Mouse (Mus musculus): ENCODE data around the gene Rilpl1. TPM values are rescaled to one million over a fixed set of nuclear protein-coding genes. Genes with fewer than 3 reads are reported as not detected.

Gene Rilpl1
- polyA plus RNA-seq, 1 experiment from 2014 or later: 11.0 TPM

DNA sequence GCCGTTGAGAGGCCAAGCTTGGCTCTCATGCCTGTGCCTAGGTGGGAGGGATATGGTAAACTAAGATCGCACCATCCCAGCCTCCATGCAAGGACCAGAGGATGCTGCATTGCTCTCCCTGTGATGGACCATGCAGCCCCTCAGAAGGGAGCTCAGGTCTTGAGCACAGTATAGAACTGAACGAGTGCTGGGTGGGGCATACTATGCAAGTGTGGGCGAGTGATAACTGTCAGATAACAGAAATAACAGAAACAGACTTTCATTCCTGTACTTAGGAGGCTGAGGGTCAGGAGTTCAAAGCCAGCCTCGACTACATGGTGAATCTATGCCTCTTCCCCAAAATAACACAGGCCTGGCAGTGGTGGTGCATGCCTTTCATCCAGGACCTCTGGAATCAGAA, 3.8 kb upstream of the Rilpl1 start:
- no peaks in the 10 kb centered on the region for H3K9me3 ChIP-seq (replicated peaks; ENCODE audit: control insufficient read depth, low read length)
- no peak overlapping the region for H3K27ac ChIP-seq (ENCODE audit: low read length)
- WGBS: 61% methylated on average over 5 of the region's 5 CpGs
- H3K4me3 ChIP-seq (replicated peaks; ENCODE audit: low read length): no peak overlapping the region
- no peak overlapping the region for H3K9ac ChIP-seq (ENCODE audit: low read length)
- H3K4me2 ChIP-seq (ENCODE audit: low read depth, low read length): no peak overlapping the region
- H3K4me1 ChIP-seq (ENCODE audit: control insufficient read depth, insufficient read depth, low read length): peaks cover 21% of the 10 kb centered on the region
- no peaks in the 10 kb centered on the region for H3K27me3 ChIP-seq (ENCODE audit: control insufficient read depth, insufficient read depth, low read length)
- no peaks in the 10 kb centered on the region for H3K36me3 ChIP-seq (ENCODE audit: control insufficient read depth, insufficient read depth, low read length)
- ATAC-seq (ENCODE audit: insufficient read depth, low FRiP score): no peak

DNA sequence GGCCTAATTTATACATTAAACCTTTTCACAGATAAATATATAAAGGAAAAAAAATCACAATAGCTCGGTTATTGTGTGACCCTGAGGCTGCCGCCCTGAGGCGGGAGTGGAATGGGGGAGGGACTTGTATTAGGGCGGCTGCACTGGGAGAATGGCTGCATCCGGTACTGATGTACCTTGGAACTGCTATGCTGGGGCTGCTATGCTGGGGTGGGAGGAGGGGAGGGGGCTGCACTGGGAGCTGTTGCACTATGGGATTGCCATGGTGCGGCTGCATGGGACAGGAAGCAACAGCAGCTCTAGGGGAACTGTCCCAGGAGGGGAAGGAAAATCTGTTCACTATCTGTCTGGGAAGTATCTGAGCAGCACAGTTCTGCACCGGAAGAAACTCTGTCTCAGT, 1.3 kb upstream of the Rilpl1 start:
- Histone ChIP-seq H3K27me3 (ENCODE audit: control insufficient read depth, insufficient read depth, low read length) (no peaks in the 10 kb centered on the region), H3K4me1 (ENCODE audit: control insufficient read depth, insufficient read depth, low read length) (peaks cover 41% of the 10 kb centered on the region), H3K36me3 (ENCODE audit: control insufficient read depth, insufficient read depth, low read length) (no peaks in the 10 kb centered on the region), H3K9me3 (replicated peaks; ENCODE audit: control insufficient read depth, low read length) (no peaks in the 10 kb centered on the region), H3K9ac (ENCODE audit: low read length) (0 out of 2 replicates have a peak overlapping the region, but pooled peaks have one; percentile 22), H3K4me2 (ENCODE audit: low read depth, low read length) (no peak overlapping the region), H3K4me3 (replicated peaks; ENCODE audit: low read length) (no peak overlapping the region), H3K27ac (ENCODE audit: low read length) (peak overlapping the region; percentile 31; the same call in 1 of the 2 replicates)
- ATAC-seq (ENCODE audit: insufficient read depth, low FRiP score): 0 out of 2 replicates have a peak, but pooled peaks have one; percentile 12
- 39% methylated on average over 7 of the region's 7 CpGs for WGBS

GRCm38 (mm10) chr5:124531583-124531930, 366 bp upstream of the Rilpl1 start:
- Histone ChIP-seq H3K27ac (ENCODE audit: low read length) (peak overlapping the region; percentile 87), H3K9me3 (replicated peaks; ENCODE audit: control insufficient read depth, low read length) (no peaks in the 10 kb centered on the region), H3K4me3 (replicated peaks; ENCODE audit: low read length) (peak overlapping the region; percentile 70), H3K27me3 (ENCODE audit: control insufficient read depth, insufficient read depth, low read length) (no peaks in the 10 kb centered on the region), H3K9ac (ENCODE audit: low read length) (peak overlapping the region; percentile 80), H3K36me3 (ENCODE audit: control insufficient read depth, insufficient read depth, low read length) (no peaks in the 10 kb centered on the region), H3K4me1 (ENCODE audit: control insufficient read depth, insufficient read depth, low read length) (peaks cover 34% of the 10 kb centered on the region), H3K4me2 (ENCODE audit: low read depth, low read length) (peak overlapping the region; percentile 89)
- WGBS: 13% methylated on average over 14 of the region's 14 CpGs
- no peak for ATAC-seq (ENCODE audit: insufficient read depth, low FRiP score)

DNA sequence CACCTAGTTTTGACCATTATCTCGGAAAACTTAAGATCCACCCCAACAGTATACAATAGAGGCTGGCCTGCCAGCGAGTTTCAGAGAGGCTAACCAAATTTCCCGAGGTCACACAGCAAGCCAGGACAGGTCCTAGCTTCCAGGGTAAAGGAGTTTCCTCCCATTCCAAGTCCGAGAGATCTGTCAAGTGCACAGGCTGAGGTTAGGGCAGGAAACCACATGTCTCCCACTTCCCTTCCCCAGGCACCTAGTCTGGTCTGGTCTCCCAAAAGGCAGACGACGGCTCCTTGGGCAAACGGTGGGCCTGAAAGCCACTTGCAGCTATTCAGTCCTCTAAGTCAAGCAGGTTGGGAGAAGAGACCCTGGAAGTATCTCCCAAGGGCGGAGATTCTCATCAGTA, 1.5 kb downstream of the Rilpl1 start:
- H3K9me3 ChIP-seq (replicated peaks; ENCODE audit: control insufficient read depth, low read length): no peaks in the 10 kb centered on the region
- H3K36me3 ChIP-seq (ENCODE audit: control insufficient read depth, insufficient read depth, low read length): no peaks in the 10 kb centered on the region
- no peaks in the 10 kb centered on the region for H3K27me3 ChIP-seq (ENCODE audit: control insufficient read depth, insufficient read depth, low read length)
- 37% methylated on average over 8 of the region's 8 CpGs for WGBS
- no peak for ATAC-seq (ENCODE audit: insufficient read depth, low FRiP score)
- peak overlapping the region; percentile 70 for H3K4me3 ChIP-seq (replicated peaks; ENCODE audit: low read length)
- peak overlapping the region; percentile 89 for H3K4me2 ChIP-seq (ENCODE audit: low read depth, low read length)
- peaks cover 34% of the 10 kb centered on the region for H3K4me1 ChIP-seq (ENCODE audit: control insufficient read depth, insufficient read depth, low read length)
- H3K9ac ChIP-seq (ENCODE audit: low read length): peak overlapping the region; percentile 80
- peak overlapping the region; percentile 32; the same call in 1 of the 2 replicates for H3K27ac ChIP-seq (ENCODE audit: low read length)

GRCm38 (mm10) chr5:124529191-124529651, 2.0 kb downstream of the Rilpl1 start:
- Histone ChIP-seq H3K9me3 (replicated peaks; ENCODE audit: control insufficient read depth, low read length) (no peaks in the 10 kb centered on the region), H3K36me3 (ENCODE audit: control insufficient read depth, insufficient read depth, low read length) (no peaks in the 10 kb centered on the region), H3K9ac (ENCODE audit: low read length) (peak overlapping the region; percentile 65), H3K4me3 (replicated peaks; ENCODE audit: low read length) (peak overlapping the region; percentile 70), H3K27me3 (ENCODE audit: control insufficient read depth, insufficient read depth, low read length) (no peaks in the 10 kb centered on the region), H3K4me2 (ENCODE audit: low read depth, low read length) (peak overlapping the region; percentile 89), H3K4me1 (ENCODE audit: control insufficient read depth, insufficient read depth, low read length) (peaks cover 34% of the 10 kb centered on the region), H3K27ac (ENCODE audit: low read length) (peak overlapping the region; percentile 32)
- WGBS: 22% methylated on average over 8 of the region's 8 CpGs
- ATAC-seq (ENCODE audit: insufficient read depth, low FRiP score): no peak

GRCm38 (mm10) chr5:124528791-124529190, 2.4 kb downstream of the Rilpl1 start:
- H3K4me3 ChIP-seq (replicated peaks; ENCODE audit: low read length): peak overlapping the region; percentile 70
- no peaks in the 10 kb centered on the region for H3K27me3 ChIP-seq (ENCODE audit: control insufficient read depth, insufficient read depth, low read length)
- H3K4me2 ChIP-seq (ENCODE audit: low read depth, low read length): peak overlapping the region; percentile 89
- no peaks in the 10 kb centered on the region for H3K9me3 ChIP-seq (replicated peaks; ENCODE audit: control insufficient read depth, low read length)
- H3K4me1 ChIP-seq (ENCODE audit: control insufficient read depth, insufficient read depth, low read length): peaks cover 34% of the 10 kb centered on the region
- peak overlapping the region; percentile 32 for H3K27ac ChIP-seq (ENCODE audit: low read length)
- no peaks in the 10 kb centered on the region for H3K36me3 ChIP-seq (ENCODE audit: control insufficient read depth, insufficient read depth, low read length)
- WGBS: 17% methylated on average over 9 of the region's 9 CpGs
- peak overlapping the region; percentile 65 for H3K9ac ChIP-seq (ENCODE audit: low read length)
- no peak for ATAC-seq (ENCODE audit: insufficient read depth, low FRiP score)

GRCm38 (mm10) chr5:124528351-124528750, 2.8 kb downstream of the Rilpl1 start:
- Histone ChIP-seq H3K27me3 (ENCODE audit: control insufficient read depth, insufficient read depth, low read length) (no peaks in the 10 kb centered on the region), H3K4me2 (ENCODE audit: low read depth, low read length) (peak overlapping the region; percentile 89), H3K36me3 (ENCODE audit: control insufficient read depth, insufficient read depth, low read length) (no peaks in the 10 kb centered on the region), H3K4me3 (replicated peaks; ENCODE audit: low read length) (peak overlapping the region; percentile 70), H3K9me3 (replicated peaks; ENCODE audit: control insufficient read depth, low read length) (no peaks in the 10 kb centered on the region), H3K4me1 (ENCODE audit: control insufficient read depth, insufficient read depth, low read length) (peaks cover 34% of the 10 kb centered on the region), H3K9ac (ENCODE audit: low read length) (peak overlapping the region; percentile 65), H3K27ac (ENCODE audit: low read length) (peak overlapping the region; percentile 27; the same call in 1 of the 2 replicates)
- no peak for ATAC-seq (ENCODE audit: insufficient read depth, low FRiP score)
- WGBS: 62% methylated on average over 4 of the region's 4 CpGs

DNA sequence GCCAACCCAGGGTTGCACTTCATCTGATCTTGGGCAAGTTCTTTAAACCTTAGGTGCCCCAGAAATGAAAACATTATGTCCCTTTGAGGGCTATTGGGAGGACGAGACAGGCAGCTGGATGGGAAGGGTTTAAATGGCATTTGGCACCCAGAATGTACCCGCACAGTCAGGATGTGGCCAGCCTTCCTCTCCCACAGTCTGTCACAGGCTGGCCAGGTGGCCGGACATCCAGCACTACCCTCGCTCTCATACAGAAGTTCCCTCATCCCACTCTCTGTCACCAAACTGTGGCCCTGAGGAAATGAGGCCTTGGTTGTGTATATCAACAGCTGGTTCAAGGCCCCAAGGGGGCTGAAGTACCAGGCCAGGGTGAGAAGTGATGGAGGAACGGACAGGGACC, 6.2 kb downstream of the Rilpl1 start:
- no peak overlapping the region for H3K4me3 ChIP-seq (replicated peaks; ENCODE audit: low read length)
- WGBS: 91% methylated on average over 5 of the region's 5 CpGs
- peaks cover 20% of the 10 kb centered on the region for H3K4me1 ChIP-seq (ENCODE audit: control insufficient read depth, insufficient read depth, low read length)
- no peak for ATAC-seq (ENCODE audit: insufficient read depth, low FRiP score)
- no peak overlapping the region for H3K4me2 ChIP-seq (ENCODE audit: low read depth, low read length)
- H3K27ac ChIP-seq (ENCODE audit: low read length): no peak overlapping the region
- H3K27me3 ChIP-seq (ENCODE audit: control insufficient read depth, insufficient read depth, low read length): no peaks in the 10 kb centered on the region
- H3K9me3 ChIP-seq (replicated peaks; ENCODE audit: control insufficient read depth, low read length): no peaks in the 10 kb centered on the region
- H3K36me3 ChIP-seq (ENCODE audit: control insufficient read depth, insufficient read depth, low read length): no peaks in the 10 kb centered on the region; the same call in 1 of the 2 replicates
- H3K9ac ChIP-seq (ENCODE audit: low read length): no peak overlapping the region

DNA sequence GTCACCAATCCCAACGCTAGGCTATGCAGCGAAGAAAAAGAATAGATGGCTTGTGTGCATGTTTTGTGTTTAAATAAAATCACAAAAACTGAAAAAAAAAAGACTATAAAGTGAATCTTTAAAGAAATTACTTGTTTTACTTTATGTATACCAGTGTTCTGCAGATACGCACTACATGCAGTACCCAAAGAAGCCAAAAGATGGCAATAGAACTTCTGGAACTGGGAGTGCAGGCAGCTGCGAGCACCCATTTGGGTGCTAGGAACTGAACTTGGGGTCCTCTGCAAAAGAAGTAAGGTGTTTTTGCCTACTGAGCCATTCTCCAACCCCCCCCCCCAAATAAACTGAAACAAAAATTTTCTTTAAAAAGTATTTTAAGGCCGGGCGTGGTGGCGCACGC, 8.2 kb downstream of the Rilpl1 start:
- 92% methylated on average over 8 of the region's 8 CpGs for WGBS
- Histone ChIP-seq H3K9me3 (replicated peaks; ENCODE audit: control insufficient read depth, low read length) (no peaks in the 10 kb centered on the region), H3K4me1 (ENCODE audit: control insufficient read depth, insufficient read depth, low read length) (peaks cover under 1% of the 10 kb centered on the region; the same call in 1 of the 2 replicates), H3K9ac (ENCODE audit: low read length) (no peak overlapping the region), H3K27ac (ENCODE audit: low read length) (no peak overlapping the region), H3K4me3 (replicated peaks; ENCODE audit: low read length) (no peak overlapping the region), H3K27me3 (ENCODE audit: control insufficient read depth, insufficient read depth, low read length) (no peaks in the 10 kb centered on the region), H3K36me3 (ENCODE audit: control insufficient read depth, insufficient read depth, low read length) (no peaks in the 10 kb centered on the region; the same call in 1 of the 2 replicates), H3K4me2 (ENCODE audit: low read depth, low read length) (no peak overlapping the region)
- no peak for ATAC-seq (ENCODE audit: insufficient read depth, low FRiP score)
